Mouse (Mus musculus) liver, embryonic 14.5 days (tissue): Measurements from ENCODE around the gene Atl2. TPM values are rescaled to one million over a fixed set of nuclear protein-coding genes. Genes with fewer than 3 reads are reported as not detected.

Experiments used
- ATAC-seq: fragments of 200-750 bp; cut with Nextera tagmentation; 2 replicates; pipeline ENCODE4 v1.8.0; 2017; ENCODE audit warnings: moderate number of reproducible peaks, mild to moderate bottlenecking, moderate library complexity; ENCODE audit not compliant: insufficient read depth
- DNase-seq, 3 experiments: peaks; one replicate each; pipeline ENCODE4 v3.0.0-alpha.2; 2012 to 2013; ENCODE audit warnings: low read depth in 3 of 3, low spot score in 3 of 3
- H3K27ac ChIP-seq: fragments of 300-500 bp; sonication (generic); 2 replicates; pipeline ENCODE4 v1.5.1; 2014; ENCODE audit warnings: moderate library complexity, mild to moderate bottlenecking, control low read depth, inconsistent platforms
- H3K27me3 ChIP-seq: fragments of 300-500 bp; sonication (generic); 2 replicates; pipeline ENCODE4 v1.6.1; 2014; ENCODE audit warnings: mild to moderate bottlenecking, low read length, moderate library complexity; ENCODE audit not compliant: control insufficient read depth, insufficient read depth
- H3K36me3 ChIP-seq: fragments of 300-500 bp; sonication (generic); replicated peaks from 2 replicates; pipeline ENCODE4 v1.6.1; 2014; ENCODE audit warnings: low read depth; ENCODE audit not compliant: control insufficient read depth, insufficient read depth
- H3K4me1 ChIP-seq, 2 experiments: fragments of 200-500 bp in 1 of 2; fragments of 300-500 bp in 1 of 2; sonication (generic) in 1 of 2; replicated peaks; 2 replicates each; pipeline ENCODE4 v1.6.1; 2012 to 2014; ENCODE audit warnings: antibody characterized with exemption in 1 of 2, inconsistent platforms in 1 of 2, low read length in 1 of 2; ENCODE audit not compliant: control insufficient read depth in 2 of 2, insufficient read depth in 2 of 2
- H3K4me2 ChIP-seq: fragments of 300-500 bp; sonication (generic); 2 replicates; pipeline ENCODE4 v1.6.1; 2014; ENCODE audit warnings: low read depth, mild to moderate bottlenecking, control low read depth, moderate library complexity
- H3K4me3 ChIP-seq, 2 experiments: fragments of 200-500 bp in 1 of 2; fragments of 300-500 bp in 1 of 2; sonication (generic) in 1 of 2; 2 replicates each; pipeline ENCODE4 v1.5.1; 2012 to 2014; ENCODE audit warnings: low read depth in 2 of 2, low read length in 2 of 2, mild to moderate bottlenecking in 2 of 2, control low read depth in 1 of 2, inconsistent platforms in 1 of 2, moderate library complexity in 1 of 2; ENCODE audit not compliant: insufficient read depth in 1 of 2
- H3K9ac ChIP-seq: fragments of 300-500 bp; sonication (generic); replicated peaks from 2 replicates; pipeline ENCODE4 v1.6.1; 2014; ENCODE audit warnings: mild to moderate bottlenecking, control low read depth, moderate library complexity
- H3K9me3 ChIP-seq: fragments of 300-500 bp; sonication (generic); 2 replicates; pipeline ENCODE4 v1.6.1; 2016; ENCODE audit warnings: low read length, mixed read lengths; ENCODE audit not compliant: control insufficient read depth
- CTCF ChIP-seq: IDR thresholded peaks from 2 replicates; pipeline ENCODE4 v1.5.1; 2016; ENCODE audit warnings: antibody characterized with exemption, low read depth, control low read depth
- EP300 ChIP-seq: IDR thresholded peaks from 2 replicates; pipeline ENCODE4 v1.6.1; 2016; ENCODE audit warnings: antibody characterized with exemption, low read depth
- WGBS: fragments of 180-500 bp; shearing (Covaris S2); extraction: QIAGEN DNeasy Blood & Tissue Kit; methylation state at CpG from one replicate; pipeline ENCODE4 v1.1.7; 2014; ENCODE audit not compliant: insufficient replicate concordance; 5-methylcytosine and 5-hydroxymethylcytosine counted together
- polyA plus RNA-seq, 2 experiments: library from polyadenylated mRNA; depleted of rRNA in 1 of 2; stranded (reverse) in 1 of 2; unstranded in 1 of 2; fragments of >200 nt; fragmentation: Nextera tagmentation in 1 of 2; extraction: Ambion mirVana in 1 of 2; gene quantifications; 2 replicates each; pipeline versions ENCODE4 v1.2.1 to v1.2.3; 2012 to 2014

Gene Atl2
- polyA plus RNA-seq, 2 experiments, result 19.4 to 26.4 TPM

DNA sequence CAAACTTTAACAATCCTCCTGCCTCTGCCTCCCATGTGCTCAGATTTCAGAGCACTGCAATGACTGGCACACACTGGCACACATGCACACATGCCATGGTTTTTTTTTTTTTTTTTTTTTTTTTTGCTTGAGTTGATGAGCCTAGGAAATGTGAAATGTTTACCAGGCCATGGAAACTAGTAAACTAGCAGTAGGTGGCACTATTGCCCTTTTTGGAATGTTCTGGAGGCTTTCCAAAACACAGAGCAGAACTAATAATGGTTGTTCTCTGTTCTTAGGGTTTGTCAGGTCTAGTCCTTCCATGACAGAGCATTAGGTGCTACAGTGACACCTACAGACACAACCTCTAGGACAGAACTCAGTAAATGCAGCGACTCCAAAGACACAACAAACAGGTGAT, 33.9 kb downstream of the Atl2 start:
- no peak overlapping the region for H3K4me2 ChIP-seq
- no peak; the same call in 1 of the 2 replicates for TF ChIP-seq CTCF
- no peak for TF ChIP-seq EP300
- no peaks in the 10 kb centered on the region for H3K9me3 ChIP-seq
- 79% methylated on average over 1 of the region's 1 CpGs for WGBS
- H3K9ac ChIP-seq, result no peak overlapping the region
- no peak overlapping the region for H3K27ac ChIP-seq
- DNase-seq (peak in 2 of 3 experiments; percentile 6 to 10), ATAC-seq (no peak)
- H3K36me3 ChIP-seq, result peaks cover 59% of the 10 kb centered on the region
- no peaks in the 10 kb centered on the region for H3K4me1 ChIP-seq
- H3K27me3 ChIP-seq, result no peaks in the 10 kb centered on the region
- no peak overlapping the region for H3K4me3 ChIP-seq

DNA sequence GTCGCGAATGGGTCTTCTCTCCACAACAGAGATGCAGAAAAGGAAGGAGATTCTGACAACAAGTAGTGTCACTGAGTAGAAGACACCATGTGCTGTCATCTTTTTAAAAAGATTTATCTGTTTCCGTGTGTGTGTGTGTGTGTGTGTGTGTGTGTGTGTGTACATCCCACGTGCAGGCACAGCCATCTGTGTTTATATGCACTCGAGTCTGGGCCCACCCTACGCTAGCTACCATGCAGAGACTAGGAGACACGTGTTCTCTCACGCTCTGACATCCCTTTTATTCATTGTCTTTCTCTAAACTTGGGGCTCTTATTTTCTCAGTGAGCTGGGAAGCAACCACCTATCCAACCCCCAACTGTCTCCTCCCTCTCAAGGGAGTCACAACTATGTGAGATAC, 40.4 kb downstream of the Atl2 start:
- 86% methylated on average over 8 of the region's 8 CpGs for WGBS
- H3K4me2 ChIP-seq, result no peak overlapping the region
- no peak overlapping the region for H3K27ac ChIP-seq
- H3K9me3 ChIP-seq, result no peaks in the 10 kb centered on the region
- DNase-seq, result no peak
- no peak for ATAC-seq
- no peaks in the 10 kb centered on the region for H3K4me1 ChIP-seq
- no peak overlapping the region for H3K4me3 ChIP-seq
- peaks cover 78% of the 10 kb centered on the region for H3K36me3 ChIP-seq
- no peaks in the 10 kb centered on the region for H3K27me3 ChIP-seq
- H3K9ac ChIP-seq, result no peak overlapping the region
- TF ChIP-seq EP300 (no peak), CTCF (no peak)

GRCm38 (mm10) chr17:79848385-79848784, 47.5 kb downstream of the Atl2 start:
- H3K4me3 ChIP-seq, result no peak overlapping the region
- H3K27me3 ChIP-seq, result no peaks in the 10 kb centered on the region
- no peak overlapping the region for H3K27ac ChIP-seq
- H3K9ac ChIP-seq, result no peak overlapping the region
- WGBS, result 96% methylated on average over 5 of the region's 5 CpGs
- no peak for TF ChIP-seq CTCF
- TF ChIP-seq EP300, result no peak
- H3K36me3 ChIP-seq, result peaks cover 40% of the 10 kb centered on the region
- H3K9me3 ChIP-seq, result no peaks in the 10 kb centered on the region
- no peaks in the 10 kb centered on the region for H3K4me1 ChIP-seq
- H3K4me2 ChIP-seq, result no peak overlapping the region
- no peak for DNase-seq
- ATAC-seq, result no peak

- no peak overlapping the region for H3K9ac ChIP-seq
- H3K4me2 ChIP-seq, result no peak overlapping the region
- no peak for ATAC-seq
- DNase-seq, result no peak
- H3K36me3 ChIP-seq, result peaks cover 21% of the 10 kb centered on the region
- TF ChIP-seq CTCF (no peak), EP300 (no peak)
- H3K27ac ChIP-seq, result no peak overlapping the region
- H3K4me1 ChIP-seq, result no peaks in the 10 kb centered on the region
- no peak overlapping the region for H3K4me3 ChIP-seq
- 80% methylated on average over 2 of the region's 2 CpGs for WGBS
- no peaks in the 10 kb centered on the region for H3K9me3 ChIP-seq
- no peaks in the 10 kb centered on the region for H3K27me3 ChIP-seq
Measured at GRCm38 (mm10) chr17:79846182-79846581, 49.7 kb downstream of the Atl2 start.

DNA sequence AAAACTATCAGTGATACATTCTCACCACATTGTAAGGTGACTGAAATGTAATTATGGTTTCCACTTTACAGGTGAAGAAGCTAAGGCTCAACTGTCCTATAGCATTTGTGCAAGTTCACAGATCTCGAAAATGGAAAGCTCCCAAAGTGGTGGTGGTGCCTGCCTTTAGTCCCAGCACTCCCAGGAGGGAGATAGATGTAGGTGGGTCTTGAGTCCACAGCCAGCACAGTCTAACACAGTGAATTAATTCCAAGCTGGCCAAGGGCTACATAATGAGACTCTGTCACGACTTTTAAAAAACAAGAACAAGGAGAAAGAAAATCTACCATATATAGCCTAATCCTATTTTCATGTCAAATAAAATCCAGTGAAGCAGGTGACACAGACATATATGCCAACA, 50.2 kb downstream of the Atl2 start:
- WGBS, result 65% methylated on average over 2 of the region's 2 CpGs
- Histone ChIP-seq H3K4me1 (no peaks in the 10 kb centered on the region), H3K4me2 (no peak overlapping the region), H3K9ac (no peak overlapping the region), H3K27me3 (no peaks in the 10 kb centered on the region), H3K27ac (no peak overlapping the region), H3K4me3 (no peak overlapping the region), H3K36me3 (peaks cover 19% of the 10 kb centered on the region), H3K9me3 (no peaks in the 10 kb centered on the region)
- DNase-seq, result no peak
- TF ChIP-seq EP300 (no peak), CTCF (no peak)
- ATAC-seq, result no peak
